Mouse (Mus musculus): ENCODE measurements at regions not wholly inside any gene's neighbourhood (a gene's known extent, or its start where the extent isn't known, plus 50 kb on each side); places are given as distances from the start of the nearest gene placed in this dataset.

- DNase-seq (ENCODE audit: low spot score in 2 of 2), result no peak
Measured at GRCm38 (mm10) chr8:36363291-36363690, 597.7 kb downstream of the Gm19410 start.

- DNase-seq (ENCODE audit: low spot score in 2 of 2), result no peak
Measured at GRCm38 (mm10) chr8:36364567-36365231, 599.1 kb downstream of the Gm19410 start.

- DNase-seq (ENCODE audit: low spot score in 2 of 2), result no peak
Measured at GRCm38 (mm10) chr8:36365945-36366344, 600.4 kb downstream of the Gm19410 start.

GRCm38 (mm10) chr8:36376579-36377350 is 611.2 kb downstream of the Gm19410 start:
- no peak for DNase-seq (ENCODE audit: low spot score in 2 of 2)

- no peak for DNase-seq (ENCODE audit: low spot score in 2 of 2)
Measured at GRCm38 (mm10) chr8:36394487-36394886, 598.9 kb upstream of the AI429214 start.

- no peak for DNase-seq (ENCODE audit: low spot score in 2 of 2)
Measured at GRCm38 (mm10) chr8:36396493-36396892, 596.9 kb upstream of the AI429214 start.

- peak; percentile 27 to 28 for DNase-seq (ENCODE audit: low spot score in 2 of 2)
Measured at GRCm38 (mm10) chr8:36406706-36407105, 586.7 kb upstream of the AI429214 start.
